Mouse (Mus musculus): ENCODE measurements at regions not wholly inside any gene's neighbourhood (a gene's known extent, or its start where the extent isn't known, plus 50 kb on each side); places are given as distances from the start of the nearest gene placed in this dataset.

- no peak for TF ChIP-seq CTCF (IDR thresholded peaks at IDR 0.05; ENCODE audit: low read depth)
- TF ChIP-seq EP300 (IDR thresholded peaks at IDR 0.05; ENCODE audit: low read depth), result no peak
Observed at GRCm38 (mm10) chr12:9978494-9979112, 391.2 kb upstream of the Nt5c1b start.

Data from heart, postnatal 0 days (tissue).